Mouse (Mus musculus) ES-Bruce4 (cell line): ENCODE measurements around the gene Arl13b. TPM values are rescaled to one million over a fixed set of nuclear protein-coding genes. Genes with fewer than 3 reads are reported as not detected.

Experiments used
- H3K27ac ChIP-seq: 2 replicates; pipeline ENCODE4 v1.5.1; 2012; ENCODE audit warnings: low read length, inconsistent platforms; ENCODE audit not compliant: insufficient read depth
- H3K27me3 ChIP-seq: 2 replicates; pipeline ENCODE4 v1.6.1; 2012; ENCODE audit warnings: mild to moderate bottlenecking, low read length, inconsistent platforms; ENCODE audit not compliant: control insufficient read depth, poor library complexity, insufficient read depth, severe bottlenecking
- H3K36me3 ChIP-seq: 2 replicates; pipeline ENCODE4 v1.6.1; 2012; ENCODE audit warnings: inconsistent platforms, mild to moderate bottlenecking, low read length, moderate library complexity; ENCODE audit not compliant: control insufficient read depth, poor library complexity, insufficient read depth, severe bottlenecking
- H3K4me1 ChIP-seq: one replicate; pipeline ENCODE4 v1.8.1; 2011; ENCODE audit warnings: low read length; ENCODE audit not compliant: control insufficient read depth, insufficient read depth
- H3K4me3 ChIP-seq: 2 replicates; pipeline ENCODE4 v1.5.1; 2011; ENCODE audit warnings: low read depth, mild to moderate bottlenecking, low read length
- H3K9ac ChIP-seq: 2 replicates; pipeline ENCODE4 v1.6.1; 2012; ENCODE audit warnings: low read depth, mild to moderate bottlenecking, inconsistent platforms; ENCODE audit not compliant: poor library complexity, severe bottlenecking
- H3K9me3 ChIP-seq: replicated peaks from 2 replicates; pipeline ENCODE4 v1.6.1; 2012; ENCODE audit warnings: mild to moderate bottlenecking, low read length, inconsistent platforms; ENCODE audit not compliant: control insufficient read depth, poor library complexity, insufficient read depth, severe bottlenecking
- CTCF ChIP-seq: IDR thresholded peaks from one replicate; pipeline ENCODE4 v1.8.1; 2011; ENCODE audit warnings: low read depth, low read length
- EP300 ChIP-seq: IDR thresholded peaks from 2 replicates; pipeline ENCODE4 v1.6.1; 2011; ENCODE audit warnings: low read depth, low read length; ENCODE audit not compliant: insufficient read depth
- POLR2A ChIP-seq: IDR thresholded peaks from one replicate; pipeline ENCODE4 v1.8.1; 2011; ENCODE audit warnings: low read length; ENCODE audit not compliant: insufficient read depth
- polyA plus RNA-seq: library from polyadenylated mRNA; stranded (reverse); fragments of >200 nt; gene quantifications from 2 replicates; pipeline ENCODE4 v1.2.4, GENCODE M21; 2011; ENCODE audit warnings: low read depth; ENCODE audit not compliant: missing spikeins, insufficient read depth, insufficient read length

Arl13b gene
- polyA plus RNA-seq = 22.9 and 34.9 TPM in 2 replicates

DNA sequence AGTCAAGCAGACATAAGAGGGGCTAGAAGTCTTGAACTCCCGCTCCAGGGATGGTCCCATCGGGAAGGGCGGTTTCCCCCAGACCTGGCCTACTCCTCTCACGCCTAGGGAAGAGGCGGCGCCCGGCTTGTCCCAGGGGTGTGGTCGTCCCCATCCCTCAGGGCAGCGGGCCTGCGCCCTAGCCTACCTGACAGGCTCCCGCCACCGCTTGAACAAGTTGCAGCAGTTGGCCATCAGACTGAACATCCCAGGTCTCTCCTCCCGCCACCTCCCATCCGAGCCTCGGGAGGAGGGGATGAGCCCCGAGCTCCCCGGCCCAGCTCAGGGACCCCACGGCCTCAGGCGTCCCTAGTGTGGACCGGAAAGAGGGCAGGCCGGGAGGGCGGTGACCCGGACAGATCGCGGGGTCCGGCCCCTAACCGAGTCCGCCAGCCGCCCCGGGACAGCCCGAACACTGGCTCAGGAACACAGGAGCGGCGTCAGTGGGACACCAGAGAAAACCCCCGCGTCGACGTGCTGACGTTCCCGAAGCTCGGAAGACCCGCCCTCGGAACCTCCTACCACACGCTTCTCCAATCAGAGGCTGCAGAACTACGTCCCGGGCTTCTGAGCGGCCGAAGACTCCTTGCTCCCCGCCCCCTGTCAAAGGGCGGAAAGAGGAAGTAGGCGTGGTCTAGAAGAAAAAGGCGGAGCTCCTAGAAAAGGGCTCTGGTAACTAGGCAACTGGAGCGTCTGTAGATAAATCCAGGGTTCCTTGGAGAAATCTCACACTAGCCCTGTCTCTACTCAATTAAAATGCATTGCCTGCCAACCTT is at the start of gene Arl13b:
TSS of gene Arl13b (minus strand) at position 543 of the 815 bp plus-strand sequence.
- 0 out of 2 replicates have a peak within 1 kb of the TSS, but pooled peaks have one; percentile 52 for H3K27ac ChIP-seq
- no peaks in the 10 kb centered on the region for H3K9me3 ChIP-seq
- peak within 1 kb of the TSS; percentile 66 for H3K4me3 ChIP-seq
- H3K36me3 ChIP-seq = no peaks in the 10 kb centered on the region
- 0 out of 2 replicates have a peak, but pooled peaks have one; percentile 5 for TF ChIP-seq EP300
- no peak for TF ChIP-seq POLR2A
- no peak for TF ChIP-seq CTCF
- peak within 1 kb of the TSS; percentile 47; the same call in 1 of the 2 replicates for H3K9ac ChIP-seq
- H3K27me3 ChIP-seq = no peaks in the 10 kb centered on the region
- no peaks in the 10 kb centered on the region for H3K4me1 ChIP-seq

DNA sequence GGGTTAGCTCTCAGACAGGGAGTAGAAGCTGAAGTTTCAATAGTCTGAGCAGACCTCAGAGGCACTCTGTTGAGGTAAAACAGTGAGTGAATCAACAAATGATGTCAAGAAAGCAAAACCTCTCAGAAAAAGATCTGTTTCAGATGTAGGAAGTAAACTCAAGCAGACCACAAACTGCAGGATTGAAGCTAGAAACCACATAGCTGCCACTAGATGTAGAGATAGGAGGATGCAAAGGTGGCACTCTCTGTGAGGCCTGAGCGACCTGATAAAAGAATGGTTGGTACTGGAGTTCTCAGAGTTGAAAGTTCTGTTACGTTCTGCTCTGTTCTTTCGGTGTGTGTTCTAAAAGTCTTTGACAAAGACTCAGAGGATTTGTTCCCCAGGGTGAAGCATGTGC is 49.0 kb upstream of the Arl13b start:
- no peak overlapping the region for H3K27ac ChIP-seq
- H3K4me3 ChIP-seq = no peak overlapping the region
- TF ChIP-seq POLR2A (no peak), CTCF (no peak)

DNA sequence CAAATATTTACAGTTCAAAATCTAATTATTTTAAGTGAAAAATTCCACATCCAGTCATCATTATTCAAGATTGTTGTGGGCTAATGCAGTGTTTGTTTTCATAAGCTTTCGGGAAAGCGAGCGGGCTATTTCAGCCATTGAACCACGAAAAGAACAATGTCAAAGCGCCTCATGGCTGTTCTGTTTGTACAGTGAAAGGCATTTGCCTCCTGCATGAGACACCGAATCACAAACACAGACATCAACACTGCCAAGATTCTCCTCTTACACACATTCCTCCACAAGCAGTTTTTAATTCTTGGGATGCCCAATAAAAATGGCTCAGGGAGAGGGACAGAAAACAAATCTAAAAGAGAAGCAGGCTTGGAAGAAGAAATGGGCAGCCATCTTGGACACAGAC is 27.2 kb upstream of the Arl13b start:
- Histone ChIP-seq H3K36me3 (no peaks in the 10 kb centered on the region), H3K4me3 (no peak overlapping the region), H3K9ac (no peak overlapping the region), H3K27me3 (no peaks in the 10 kb centered on the region), H3K4me1 (peaks cover 1% of the 10 kb centered on the region), H3K27ac (no peak overlapping the region), H3K9me3 (peaks cover 16% of the 10 kb centered on the region)
- TF ChIP-seq EP300 (no peak), CTCF (no peak), POLR2A (no peak)

More for the DNA sequence above, 49.0 kb upstream of the Arl13b start:
- no peak overlapping the region for H3K9ac ChIP-seq
- no peaks in the 10 kb centered on the region for H3K36me3 ChIP-seq
- no peaks in the 10 kb centered on the region for H3K27me3 ChIP-seq
- H3K9me3 ChIP-seq = 0 out of 2 replicates have a peak, but pooled peaks cover 3% of the 10 kb centered on the region
- H3K4me1 ChIP-seq = no peaks in the 10 kb centered on the region

DNA sequence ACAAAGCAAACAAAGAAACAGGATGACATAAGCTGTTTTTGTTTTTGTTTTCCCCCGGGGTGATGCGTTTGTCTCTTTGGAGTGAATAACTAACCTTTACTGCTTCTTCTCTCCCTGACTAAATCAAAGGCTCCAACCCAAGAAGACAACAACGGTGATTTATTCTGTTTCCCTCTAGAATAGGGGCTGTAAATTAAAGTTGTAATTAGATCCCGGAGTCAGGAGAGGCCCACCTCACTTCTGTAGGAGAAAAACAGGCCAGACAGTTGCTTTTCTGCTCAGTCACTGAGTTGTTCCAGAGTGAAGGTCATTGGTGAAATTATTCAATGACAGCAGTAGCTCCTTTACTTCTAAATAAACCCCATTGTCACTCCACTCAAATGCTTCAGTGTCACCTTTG is 26.3 kb upstream of the Arl13b start:
- peaks cover 1% of the 10 kb centered on the region for H3K4me1 ChIP-seq
- H3K27ac ChIP-seq = no peak overlapping the region

DNA sequence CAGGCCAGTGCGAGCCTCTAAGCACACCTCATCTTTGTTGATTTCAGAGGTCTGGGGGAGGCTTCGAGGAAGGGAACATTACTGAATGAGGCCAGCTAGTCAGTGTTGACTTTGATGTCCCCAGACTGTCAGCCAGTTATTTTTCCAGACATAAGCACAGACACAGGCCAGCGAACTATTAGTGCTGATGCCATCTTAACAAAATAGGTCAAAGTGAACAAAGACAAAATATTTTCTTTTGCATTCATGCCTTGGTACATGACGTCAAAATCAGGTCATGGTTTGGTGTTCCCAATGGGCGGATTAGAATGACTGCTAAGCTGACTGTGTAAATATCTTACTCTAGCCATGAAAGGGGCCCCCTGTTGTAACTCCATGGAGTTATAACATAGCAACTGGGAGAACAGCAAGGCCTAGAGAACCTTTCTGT is 25.9 kb upstream of the Arl13b start:
- TF ChIP-seq POLR2A (no peak), CTCF (no peak), EP300 (no peak)
- H3K9me3 ChIP-seq = peaks cover 16% of the 10 kb centered on the region
- no peak overlapping the region for H3K4me3 ChIP-seq
- no peak overlapping the region for H3K9ac ChIP-seq
- peaks cover 1% of the 10 kb centered on the region for H3K4me1 ChIP-seq
- no peak overlapping the region for H3K27ac ChIP-seq
- H3K27me3 ChIP-seq = no peaks in the 10 kb centered on the region
- H3K36me3 ChIP-seq = no peaks in the 10 kb centered on the region

More for the DNA sequence above, 26.3 kb upstream of the Arl13b start:
- Histone ChIP-seq H3K36me3 (no peaks in the 10 kb centered on the region), H3K27me3 (no peaks in the 10 kb centered on the region), H3K9ac (no peak overlapping the region), H3K4me3 (no peak overlapping the region), H3K9me3 (peaks cover 16% of the 10 kb centered on the region)
- no peak for TF ChIP-seq CTCF
- TF ChIP-seq POLR2A = no peak
- no peak for TF ChIP-seq EP300

DNA sequence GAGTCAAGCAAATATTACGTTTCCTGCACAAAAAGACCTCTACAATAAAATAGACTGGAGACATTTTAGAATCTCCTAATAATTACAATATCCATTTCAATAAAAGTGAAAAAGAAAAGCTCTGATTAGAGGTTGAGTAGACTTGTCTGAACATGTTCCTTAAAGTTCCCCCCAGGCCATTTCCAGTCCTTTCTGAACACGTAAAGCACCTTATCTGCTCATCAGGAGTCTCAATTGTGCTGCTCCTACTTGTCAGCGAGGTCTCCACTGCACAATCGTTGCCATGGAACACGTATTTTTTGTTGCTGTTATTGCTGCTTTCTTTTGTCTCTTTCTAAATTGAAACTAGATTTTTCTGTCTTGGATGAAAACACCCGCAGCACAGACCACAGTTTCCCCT is 14.6 kb upstream of the Arl13b start:
- no peaks in the 10 kb centered on the region for H3K9me3 ChIP-seq
- H3K27ac ChIP-seq = peak overlapping the region; percentile 20; the same call in 1 of the 2 replicates
- TF ChIP-seq CTCF = no peak
- no peak for TF ChIP-seq EP300
- TF ChIP-seq POLR2A = no peak
- no peaks in the 10 kb centered on the region for H3K27me3 ChIP-seq
- H3K4me3 ChIP-seq = no peak overlapping the region
- H3K36me3 ChIP-seq = no peaks in the 10 kb centered on the region
- H3K9ac ChIP-seq = no peak overlapping the region
- no peaks in the 10 kb centered on the region for H3K4me1 ChIP-seq
